Mouse (Mus musculus) testis, adult 2 months (tissue): Measurements from ENCODE around the gene Bud23.

ENCODE experiments used
- CTCF ChIP-seq: fragments of 200-500 bp; IDR thresholded peaks from 2 replicates; pipeline ENCODE4 v1.5.1; 2012; ENCODE audit warnings: low read depth, mild to moderate bottlenecking, inconsistent platforms, low read length, moderate library complexity; ENCODE audit not compliant: control insufficient read depth, insufficient read depth, insufficient replicate concordance
- POLR2A ChIP-seq: fragments of 200-500 bp; IDR thresholded peaks from 2 replicates; pipeline ENCODE4 v1.6.1; 2012; ENCODE audit warnings: low read depth, mild to moderate bottlenecking, inconsistent platforms, low read length, moderate library complexity; ENCODE audit not compliant: control insufficient read depth

- TF ChIP-seq POLR2A (no peak), CTCF (no peak)
Observed at GRCm38 (mm10) chr5:135086871-135087270, 22.1 kb upstream of the Bud23 start.
